Mouse (Mus musculus): ENCODE measurements around the gene Lrrc4.

DNA sequence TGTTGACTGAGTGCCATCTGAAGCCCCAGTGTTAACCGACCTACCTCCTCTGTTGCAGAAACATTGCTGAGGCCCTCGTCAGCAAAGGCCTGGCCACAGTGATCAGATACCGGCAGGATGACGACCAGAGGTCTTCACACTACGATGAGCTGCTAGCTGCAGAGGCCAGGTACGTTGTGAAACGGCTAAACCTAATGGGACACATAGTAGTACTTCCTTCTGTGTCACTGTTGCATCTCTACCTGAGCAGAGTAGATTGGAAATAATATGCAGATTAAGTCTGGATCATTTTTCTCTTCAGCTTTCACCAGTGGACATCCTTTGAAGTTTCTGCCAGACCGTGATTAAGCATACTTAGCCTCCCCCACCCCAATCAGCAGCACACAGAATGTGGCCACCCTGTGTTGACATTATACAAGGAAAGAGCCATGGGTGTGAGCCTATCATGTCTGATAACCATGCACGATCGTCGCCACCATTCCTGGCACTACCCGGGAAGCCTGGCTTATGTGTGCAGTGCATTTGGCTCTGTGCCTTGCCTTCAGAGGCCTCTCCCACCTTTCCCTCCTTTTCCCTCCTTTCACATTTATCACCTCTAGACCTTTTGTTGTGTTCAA lies 124.5 kb downstream of the Lrrc4 start:
- no peak for TF ChIP-seq CTCF (IDR thresholded peaks at IDR 0.05; ENCODE audit: insufficient read depth, low read length)
- TF ChIP-seq POLR2A (IDR thresholded peaks at IDR 0.05; ENCODE audit: borderline replicate concordance, extremely low read depth, low read depth, low read length): no peak
